Mouse (Mus musculus) small intestine, adult 2 months (tissue): ENCODE data around the gene Gm17334. TPM values are rescaled to one million over a fixed set of nuclear protein-coding genes. Genes with fewer than 3 reads are reported as not detected.

Experiments
- H3K27ac ChIP-seq: fragments of 200-500 bp; 2 replicates; pipeline ENCODE4 v1.5.1; 2012; ENCODE audit warnings: low read depth, low read length, control low read depth, inconsistent platforms; ENCODE audit not compliant: insufficient read depth
- H3K27me3 ChIP-seq: fragments of 200-500 bp; 2 replicates; pipeline ENCODE4 v1.6.1; 2012; ENCODE audit warnings: mild to moderate bottlenecking, moderate library complexity, low read length, inconsistent platforms; ENCODE audit not compliant: control insufficient read depth, insufficient read depth
- H3K36me3 ChIP-seq: fragments of 200-500 bp; 2 replicates; pipeline ENCODE4 v1.6.1; 2012; ENCODE audit warnings: mild to moderate bottlenecking, low read length, control low read depth, inconsistent platforms; ENCODE audit not compliant: control insufficient read depth, insufficient read depth
- H3K4me1 ChIP-seq: fragments of 200-500 bp; 2 replicates; pipeline ENCODE4 v1.6.1; 2012; ENCODE audit warnings: low read length, inconsistent platforms, mixed read lengths; ENCODE audit not compliant: control insufficient read depth, insufficient read depth, insufficient read length
- H3K4me3 ChIP-seq: fragments of 200-500 bp; 2 replicates; pipeline ENCODE4 v1.5.1; 2012; ENCODE audit warnings: low read depth, mild to moderate bottlenecking, control low read depth, inconsistent platforms, low read length, moderate library complexity
- CTCF ChIP-seq: fragments of 200-500 bp; IDR thresholded peaks from 2 replicates; pipeline ENCODE4 v1.5.1; 2012; ENCODE audit warnings: low read depth, mild to moderate bottlenecking, control low read depth, inconsistent platforms, low read length, moderate library complexity, mixed read lengths; ENCODE audit not compliant: insufficient replicate concordance, insufficient read length; ENCODE audit errors: extremely low read depth
- POLR2A ChIP-seq: fragments of 200-500 bp; IDR thresholded peaks from 2 replicates; pipeline ENCODE4 v1.6.1; 2012; ENCODE audit warnings: low read depth, mild to moderate bottlenecking, control low read depth, inconsistent platforms, low read length, moderate library complexity
- WGBS: fragments of 180-500 bp; shearing (Covaris S2); methylation state at CpG from one replicate; pipeline ENCODE4 v1.1.7; 2018; 5-methylcytosine and 5-hydroxymethylcytosine counted together
- polyA plus RNA-seq: library from polyadenylated mRNA; depleted of rRNA; stranded (reverse); fragments of >200 nt; gene quantifications from 2 replicates; pipeline ENCODE4 v1.2.3, GENCODE M21; 2012; rRNA removed

Gene Gm17334
- 0.25 and 1.6 TPM in 2 replicates for polyA plus RNA-seq

- Histone ChIP-seq H3K4me3 (peak within 1 kb of the TSS; percentile 66), H3K27ac (peak within 1 kb of the TSS; percentile 100), H3K36me3 (peaks cover 67% of the 10 kb centered on the region), H3K27me3 (no peaks in the 10 kb centered on the region), H3K4me1 (peaks cover 41% of the 10 kb centered on the region)
- 52% methylated on average over 5 of the region's 5 CpGs for WGBS
- TF ChIP-seq POLR2A, result no peak
- no peak for TF ChIP-seq CTCF
These were observed at the start of gene Gm17334 for GRCm38 (mm10) chr11:53773087-53773486. TSS of gene Gm17334 (minus strand) at chr11:53773187.

GRCm38 (mm10) chr11:53821945-53822338 lies 49.0 kb upstream of the Gm17334 start:
- Histone ChIP-seq H3K4me1 (peaks cover 34% of the 10 kb centered on the region), H3K4me3 (no peak overlapping the region), H3K36me3 (no peaks in the 10 kb centered on the region), H3K27ac (no peak overlapping the region), H3K27me3 (no peaks in the 10 kb centered on the region)
- WGBS, result 71% methylated on average over 3 of the region's 3 CpGs
- TF ChIP-seq CTCF (no peak), POLR2A (no peak)

GRCm38 (mm10) chr11:53821230-53821944 lies 48.4 kb upstream of the Gm17334 start:
- TF ChIP-seq POLR2A (no peak), CTCF (no peak)
- no peak overlapping the region for H3K4me3 ChIP-seq
- H3K27me3 ChIP-seq, result no peaks in the 10 kb centered on the region
- no peak overlapping the region for H3K27ac ChIP-seq
- WGBS, result 82% methylated on average over 11 of the region's 11 CpGs
- H3K4me1 ChIP-seq, result peaks cover 32% of the 10 kb centered on the region
- no peaks in the 10 kb centered on the region for H3K36me3 ChIP-seq

- Histone ChIP-seq H3K27ac (no peak overlapping the region), H3K36me3 (no peaks in the 10 kb centered on the region), H3K4me3 (no peak overlapping the region), H3K4me1 (peaks cover 27% of the 10 kb centered on the region), H3K27me3 (no peaks in the 10 kb centered on the region)
- TF ChIP-seq CTCF (no peak), POLR2A (no peak)
- 76% methylated on average over 13 of the region's 13 CpGs for WGBS
These were observed 47.7 kb upstream of the Gm17334 start for GRCm38 (mm10) chr11:53820516-53821170.

- WGBS, result 98% methylated on average over 6 of the region's 6 CpGs
- Histone ChIP-seq H3K4me1 (peaks cover 27% of the 10 kb centered on the region), H3K27me3 (no peaks in the 10 kb centered on the region), H3K27ac (no peak overlapping the region), H3K4me3 (no peak overlapping the region), H3K36me3 (no peaks in the 10 kb centered on the region)
- TF ChIP-seq POLR2A (no peak), CTCF (no peak)
These were observed 46.5 kb upstream of the Gm17334 start for GRCm38 (mm10) chr11:53819511-53819910.

GRCm38 (mm10) chr11:53818794-53819193 lies 45.8 kb upstream of the Gm17334 start:
- Histone ChIP-seq H3K36me3 (no peaks in the 10 kb centered on the region), H3K4me1 (peaks cover 27% of the 10 kb centered on the region), H3K27me3 (no peaks in the 10 kb centered on the region), H3K27ac (no peak overlapping the region), H3K4me3 (no peak overlapping the region)
- no peak for TF ChIP-seq POLR2A
- TF ChIP-seq CTCF, result no peak
- WGBS, result 59% methylated on average over 6 of the region's 6 CpGs

GRCm38 (mm10) chr11:53816841-53817375 lies 43.9 kb upstream of the Gm17334 start:
- Histone ChIP-seq H3K27ac (no peak overlapping the region), H3K36me3 (no peaks in the 10 kb centered on the region), H3K4me3 (no peak overlapping the region), H3K27me3 (no peaks in the 10 kb centered on the region), H3K4me1 (peaks cover 17% of the 10 kb centered on the region)
- 94% methylated on average over 5 of the region's 5 CpGs for WGBS
- TF ChIP-seq POLR2A (no peak), CTCF (no peak)
